Mouse (Mus musculus): ENCODE data around the gene Fscn1. TPM values are rescaled to one million over a fixed set of nuclear protein-coding genes. Genes with fewer than 3 reads are reported as not detected.
A peak's percentile ranks its signal among the peaks of the same experiment; 100 is the strongest.

Fscn1 gene
- polyA plus RNA-seq, 1 experiment = 115 TPM

DNA sequence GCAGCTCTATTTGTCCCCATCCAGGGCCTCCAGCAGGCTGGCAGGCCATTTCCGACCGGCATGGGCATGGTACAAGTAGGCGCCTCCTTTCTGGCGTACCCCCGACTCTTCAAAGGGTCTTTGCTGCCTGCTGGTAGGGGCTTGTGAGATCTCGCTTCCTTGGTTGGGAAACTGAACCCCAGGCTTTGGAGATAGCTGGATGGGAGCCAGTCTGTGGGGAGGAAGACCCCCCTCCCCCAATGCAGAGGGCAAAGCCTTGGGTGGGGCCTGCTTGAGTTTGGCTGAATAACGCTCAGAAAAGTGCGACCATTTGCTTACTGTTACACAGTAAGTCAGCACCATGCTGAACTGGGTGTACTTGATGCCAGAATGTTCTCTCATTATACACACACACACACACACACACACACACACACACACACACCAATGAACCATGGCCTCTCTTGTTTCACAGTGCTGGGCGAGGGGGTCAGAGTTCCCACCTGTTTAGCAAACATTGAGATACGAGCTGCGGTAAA lies 2.4 kb downstream of the Fscn1 start:
- TF ChIP-seq POLR2A (IDR thresholded peaks at IDR 0.05; ENCODE audit: borderline replicate concordance, insufficient read depth, low read length) (no peak), CTCF (IDR thresholded peaks at IDR 0.05; ENCODE audit: borderline replicate concordance, insufficient read depth, low read depth, low read length) (no peak)
- Histone ChIP-seq H3K4me1 (ENCODE audit: control insufficient read depth, insufficient read depth, low read length) (no peaks in the 10 kb centered on the region), H3K27me3 (ENCODE audit: control insufficient read depth, insufficient read depth, low read length) (peaks cover 2% of the 10 kb centered on the region; the same call in 1 of the 2 replicates), H3K27ac (ENCODE audit: insufficient read depth, low read length) (no peak overlapping the region), H3K4me3 (replicated peaks; ENCODE audit: insufficient read depth, low read depth, low read length) (peak overlapping the region; percentile 26)
- DNase-seq = no peak
- WGBS = 23% methylated on average over 11 of the region's 11 CpGs

DNA sequence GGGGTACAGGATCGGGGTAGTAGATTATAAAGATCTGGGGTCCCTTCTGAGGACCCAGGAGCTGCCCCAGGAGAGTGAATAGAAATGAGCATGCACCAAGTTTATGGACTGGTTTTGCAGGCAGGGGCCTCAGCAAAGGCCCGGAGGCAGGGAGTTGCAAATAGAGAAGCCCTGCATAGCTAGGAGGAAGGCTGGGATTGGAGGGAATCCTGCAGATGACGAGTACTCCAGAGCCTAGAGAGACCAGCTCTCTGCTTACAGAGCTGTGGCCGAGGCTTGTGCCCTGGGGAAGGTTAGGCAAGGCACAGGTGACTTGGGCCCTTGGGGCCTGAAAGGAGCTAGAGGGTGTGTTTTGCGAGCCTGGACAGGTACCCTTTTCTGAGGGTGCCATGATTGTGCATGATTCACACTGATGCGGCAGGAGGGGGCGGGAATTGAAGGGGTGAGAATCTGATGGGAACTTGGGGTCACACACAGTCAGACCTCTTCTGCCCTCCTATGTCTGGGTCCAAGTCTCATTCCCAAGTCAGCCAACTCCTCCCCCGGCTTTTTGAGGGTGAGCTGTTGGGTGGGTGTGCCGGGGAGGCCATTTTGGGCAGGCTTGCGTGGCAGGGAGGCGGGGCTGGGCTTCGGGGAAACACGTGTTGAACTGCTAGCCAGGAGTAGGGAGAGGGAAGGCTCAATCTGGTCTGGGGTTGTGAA lies 3.0 kb downstream of the Fscn1 start:
- DNase-seq = no peak
- no peak overlapping the region for H3K4me3 ChIP-seq (replicated peaks; ENCODE audit: insufficient read depth, low read depth, low read length)
- H3K27me3 ChIP-seq (ENCODE audit: control insufficient read depth, insufficient read depth, low read length) = peaks cover 2% of the 10 kb centered on the region; the same call in 1 of the 2 replicates
- no peaks in the 10 kb centered on the region for H3K4me1 ChIP-seq (ENCODE audit: control insufficient read depth, insufficient read depth, low read length)
- H3K27ac ChIP-seq (ENCODE audit: insufficient read depth, low read length) = no peak overlapping the region
- 22% methylated on average over 13 of the region's 13 CpGs for WGBS
- TF ChIP-seq POLR2A (IDR thresholded peaks at IDR 0.05; ENCODE audit: borderline replicate concordance, insufficient read depth, low read length) = no peak
- TF ChIP-seq CTCF (IDR thresholded peaks at IDR 0.05; ENCODE audit: borderline replicate concordance, insufficient read depth, low read depth, low read length) = no peak

DNA sequence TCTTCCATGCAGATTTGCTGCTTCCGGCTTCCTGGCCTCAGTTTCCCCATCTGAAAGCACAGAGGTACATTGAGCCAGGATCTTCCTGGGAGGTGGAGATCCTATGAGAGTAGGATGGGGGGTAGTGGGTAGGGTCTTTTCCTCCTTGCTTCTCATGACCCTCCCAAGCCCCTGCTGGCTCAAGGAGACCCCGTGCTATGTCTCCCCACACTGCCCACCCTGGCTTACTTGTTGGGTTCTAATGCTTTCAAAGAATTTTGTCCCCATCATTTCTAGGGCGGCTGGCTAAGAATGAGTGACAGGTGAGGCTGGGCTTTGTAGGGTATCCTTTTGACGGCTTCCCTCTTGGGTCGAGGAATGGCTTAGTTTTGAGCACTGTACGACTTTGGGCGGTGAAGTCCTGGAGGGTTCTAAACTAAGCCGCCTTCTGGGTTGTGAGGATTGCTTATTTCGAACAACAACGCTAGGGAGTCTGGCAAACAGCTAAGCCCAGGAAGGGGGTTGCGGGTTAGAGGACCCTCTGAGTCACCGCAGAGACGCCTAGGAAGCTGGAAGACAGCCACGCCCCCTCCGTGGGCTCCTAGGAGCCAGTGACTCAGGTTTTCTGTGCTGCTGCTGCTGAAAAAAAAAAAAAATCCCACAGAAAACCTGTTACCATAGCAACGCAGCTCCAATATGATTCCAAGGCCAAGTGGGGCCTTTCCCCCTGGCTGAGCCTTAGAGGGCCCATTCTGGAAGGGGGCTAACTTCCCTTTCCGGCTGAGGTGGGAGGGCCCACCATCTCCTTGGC lies 3.8 kb downstream of the Fscn1 start:
- no peaks in the 10 kb centered on the region for H3K4me1 ChIP-seq (ENCODE audit: control insufficient read depth, insufficient read depth, low read length)
- no peak overlapping the region for H3K27ac ChIP-seq (ENCODE audit: insufficient read depth, low read length)
- H3K27me3 ChIP-seq (ENCODE audit: control insufficient read depth, insufficient read depth, low read length) = peaks cover 2% of the 10 kb centered on the region; the same call in 1 of the 2 replicates
- no peak for TF ChIP-seq POLR2A (IDR thresholded peaks at IDR 0.05; ENCODE audit: borderline replicate concordance, insufficient read depth, low read length)
- TF ChIP-seq CTCF (IDR thresholded peaks at IDR 0.05; ENCODE audit: borderline replicate concordance, insufficient read depth, low read depth, low read length) = no peak
- no peak overlapping the region for H3K4me3 ChIP-seq (replicated peaks; ENCODE audit: insufficient read depth, low read depth, low read length)
- WGBS = 12% methylated on average over 17 of the region's 17 CpGs
- no peak for DNase-seq

DNA sequence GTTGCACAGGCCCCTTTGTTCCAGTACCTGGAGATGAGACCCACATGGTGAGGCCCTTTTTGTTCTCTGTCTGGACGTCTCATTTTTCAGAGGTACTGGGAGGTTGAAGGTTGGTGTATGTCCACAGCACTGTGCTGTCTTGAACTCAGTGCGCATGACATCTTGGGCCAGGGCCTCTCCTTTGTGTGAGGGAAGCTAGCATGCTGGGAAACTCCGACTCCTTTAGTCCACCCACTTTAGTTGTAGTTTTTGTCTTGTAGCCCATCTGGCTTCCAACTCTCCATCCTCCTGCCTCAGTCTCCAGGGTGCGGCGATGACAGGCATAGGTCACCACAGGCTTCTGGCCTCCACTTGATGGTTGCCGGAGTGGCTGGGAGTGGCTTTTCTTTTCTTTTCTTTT lies 4.5 kb downstream of the Fscn1 start:
- Histone ChIP-seq H3K4me1 (ENCODE audit: control insufficient read depth, insufficient read depth, low read length) (no peaks in the 10 kb centered on the region), H3K27me3 (ENCODE audit: control insufficient read depth, insufficient read depth, low read length) (peaks cover 2% of the 10 kb centered on the region; the same call in 1 of the 2 replicates), H3K4me3 (replicated peaks; ENCODE audit: insufficient read depth, low read depth, low read length) (no peak overlapping the region), H3K27ac (ENCODE audit: insufficient read depth, low read length) (no peak overlapping the region)
- 73% methylated on average over 6 of the region's 6 CpGs for whole genome bisulfite sequencing
- no peak for DNase-seq
- TF ChIP-seq CTCF (IDR thresholded peaks at IDR 0.05; ENCODE audit: borderline replicate concordance, insufficient read depth, low read depth, low read length) (no peak), POLR2A (IDR thresholded peaks at IDR 0.05; ENCODE audit: borderline replicate concordance, insufficient read depth, low read length) (no peak)

DNA sequence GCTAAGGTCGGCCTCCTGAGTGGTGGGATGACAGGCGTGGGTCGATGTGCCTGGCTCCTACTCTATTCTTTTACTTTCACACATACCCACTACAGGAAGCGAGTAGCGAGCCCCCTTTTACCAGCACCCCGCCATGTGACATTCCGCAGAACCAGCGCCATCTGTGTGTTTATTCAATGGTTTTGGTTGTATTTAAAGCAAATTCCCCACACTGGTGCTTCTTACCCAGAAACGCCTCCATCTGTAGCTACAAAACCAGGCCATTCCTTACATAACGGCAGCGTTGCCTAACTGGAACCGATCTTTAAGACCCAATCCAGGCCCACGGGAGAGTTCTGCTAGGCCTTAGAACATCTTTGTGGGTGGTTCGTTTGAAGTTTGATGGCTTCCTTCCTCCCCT lies 8.3 kb downstream of the Fscn1 start:
- TF ChIP-seq CTCF (IDR thresholded peaks at IDR 0.05; ENCODE audit: borderline replicate concordance, insufficient read depth, low read depth, low read length) (no peak), POLR2A (IDR thresholded peaks at IDR 0.05; ENCODE audit: borderline replicate concordance, insufficient read depth, low read length) (no peak)
- WGBS = 88% methylated on average over 14 of the region's 14 CpGs
- no peak for DNase-seq
- Histone ChIP-seq H3K27ac (ENCODE audit: insufficient read depth, low read length) (no peak overlapping the region), H3K27me3 (ENCODE audit: control insufficient read depth, insufficient read depth, low read length) (no peaks in the 10 kb centered on the region), H3K4me3 (replicated peaks; ENCODE audit: insufficient read depth, low read depth, low read length) (no peak overlapping the region), H3K4me1 (ENCODE audit: control insufficient read depth, insufficient read depth, low read length) (no peaks in the 10 kb centered on the region)

DNA sequence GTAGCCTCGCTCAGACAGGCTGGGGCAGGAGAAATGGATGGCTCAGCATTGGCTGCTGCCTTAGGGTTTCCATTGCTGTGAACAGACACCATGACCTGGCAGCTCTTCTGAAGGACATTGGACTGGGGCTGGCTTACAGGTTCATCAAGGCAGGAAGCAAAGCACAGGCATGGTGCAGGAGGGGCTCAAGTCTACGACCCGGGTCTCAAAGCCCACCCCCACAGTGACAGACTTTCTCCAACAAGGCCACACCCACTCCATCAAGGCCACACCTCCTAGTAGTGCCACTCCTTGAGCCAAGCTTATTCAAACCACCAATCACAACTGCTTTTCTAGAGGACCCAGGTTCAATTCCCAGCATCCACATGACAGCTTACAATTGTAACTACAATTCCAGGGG lies 13.8 kb downstream of the Fscn1 start:
- Histone ChIP-seq H3K27ac (ENCODE audit: insufficient read depth, low read length) (no peak overlapping the region), H3K4me1 (ENCODE audit: control insufficient read depth, insufficient read depth, low read length) (no peaks in the 10 kb centered on the region), H3K4me3 (replicated peaks; ENCODE audit: insufficient read depth, low read depth, low read length) (no peak overlapping the region), H3K27me3 (ENCODE audit: control insufficient read depth, insufficient read depth, low read length) (no peaks in the 10 kb centered on the region)
- no peak for DNase-seq
- 33% methylated on average over 3 of the region's 3 CpGs for WGBS
- TF ChIP-seq POLR2A (IDR thresholded peaks at IDR 0.05; ENCODE audit: borderline replicate concordance, insufficient read depth, low read length) = no peak
- TF ChIP-seq CTCF (IDR thresholded peaks at IDR 0.05; ENCODE audit: borderline replicate concordance, insufficient read depth, low read depth, low read length) = no peak

DNA sequence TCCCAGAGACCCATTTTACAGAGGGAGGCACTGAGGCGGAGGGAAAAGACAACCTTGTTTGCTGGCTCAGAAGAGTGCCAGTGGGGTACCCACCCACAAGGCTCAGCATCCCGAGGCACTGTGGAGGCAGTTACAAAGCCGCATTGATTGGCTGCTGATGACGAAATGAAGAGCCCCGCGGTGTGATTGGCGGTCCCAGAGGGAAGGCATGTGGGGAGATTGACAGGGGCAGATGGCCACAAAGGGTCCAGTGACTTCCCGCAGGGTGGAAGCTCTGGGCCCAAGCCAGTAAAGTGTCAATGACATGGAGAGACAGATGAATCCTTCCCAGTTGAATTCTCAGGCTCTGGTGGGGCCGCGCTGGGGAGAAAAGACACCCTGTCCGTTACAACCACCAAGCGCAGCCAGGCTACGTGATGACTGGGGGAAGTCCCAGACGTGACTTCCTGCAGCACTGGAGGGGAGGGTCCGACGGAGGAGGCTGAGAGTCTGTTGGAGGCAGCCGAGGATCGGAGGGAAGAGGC lies 14.5 kb downstream of the Fscn1 start:
- 5% methylated on average over 18 of the region's 18 CpGs for WGBS
- Histone ChIP-seq H3K27ac (ENCODE audit: insufficient read depth, low read length) (no peak overlapping the region), H3K27me3 (ENCODE audit: control insufficient read depth, insufficient read depth, low read length) (no peaks in the 10 kb centered on the region), H3K4me1 (ENCODE audit: control insufficient read depth, insufficient read depth, low read length) (no peaks in the 10 kb centered on the region), H3K4me3 (replicated peaks; ENCODE audit: insufficient read depth, low read depth, low read length) (no peak overlapping the region)
- peak; percentile 39 to 46 for DNase-seq
- TF ChIP-seq CTCF (IDR thresholded peaks at IDR 0.05; ENCODE audit: borderline replicate concordance, insufficient read depth, low read depth, low read length) (no peak), POLR2A (IDR thresholded peaks at IDR 0.05; ENCODE audit: borderline replicate concordance, insufficient read depth, low read length) (no peak)
